Mouse (Mus musculus) G1E-ER4 (cell line): ENCODE measurements around the gene Ttll5. TPM values are rescaled to one million over a fixed set of nuclear protein-coding genes. Genes with fewer than 3 reads are reported as not detected.

Experiments used
- GATA1 ChIP-seq: IDR thresholded peaks from one replicate; pipeline ENCODE4 v1.8.0; 2012; ENCODE audit warnings: low read length, inconsistent platforms
- polyA plus RNA-seq: library from polyadenylated mRNA; stranded (reverse); fragments of >175 nt; gene quantifications from 2 replicates; pipeline ENCODE4 v1.2.3, GENCODE M21; 2012

The Ttll5 gene
- polyA plus RNA-seq, 1 experiment: 11.0 TPM

- TF ChIP-seq GATA1: no peak
Measured at GRCm38 (mm10) chr12:86025480-86025879, 201.0 kb downstream of the Ttll5 start.

- TF ChIP-seq GATA1: no peak
Measured at GRCm38 (mm10) chr12:86027000-86027399, 202.5 kb downstream of the Ttll5 start.

GRCm38 (mm10) chr12:86027747-86028146 lies 203.3 kb downstream of the Ttll5 start:
- TF ChIP-seq GATA1: no peak

DNA sequence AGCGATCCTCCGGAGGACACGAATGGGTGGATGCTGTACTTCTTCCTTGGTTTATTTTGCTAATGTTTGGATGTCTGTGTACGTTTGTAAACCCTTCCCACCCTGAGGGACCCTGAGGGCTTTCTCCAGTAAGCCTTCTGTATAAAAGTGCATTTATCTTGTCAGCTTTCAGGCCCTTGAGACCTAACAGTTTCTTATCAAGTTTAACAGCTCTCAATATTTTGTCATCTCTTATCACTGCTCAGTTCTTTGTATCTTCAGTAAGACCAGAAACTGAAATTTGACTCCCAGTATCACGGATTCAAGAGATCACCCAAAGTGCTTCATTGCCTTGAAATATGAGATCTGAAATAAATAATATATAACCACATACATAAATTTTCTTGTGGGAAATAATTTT lies 206.5 kb downstream of the Ttll5 start:
- peak; percentile 64 for TF ChIP-seq GATA1

GRCm38 (mm10) chr12:86035586-86035985 lies 211.1 kb downstream of the Ttll5 start:
- no peak for TF ChIP-seq GATA1

DNA sequence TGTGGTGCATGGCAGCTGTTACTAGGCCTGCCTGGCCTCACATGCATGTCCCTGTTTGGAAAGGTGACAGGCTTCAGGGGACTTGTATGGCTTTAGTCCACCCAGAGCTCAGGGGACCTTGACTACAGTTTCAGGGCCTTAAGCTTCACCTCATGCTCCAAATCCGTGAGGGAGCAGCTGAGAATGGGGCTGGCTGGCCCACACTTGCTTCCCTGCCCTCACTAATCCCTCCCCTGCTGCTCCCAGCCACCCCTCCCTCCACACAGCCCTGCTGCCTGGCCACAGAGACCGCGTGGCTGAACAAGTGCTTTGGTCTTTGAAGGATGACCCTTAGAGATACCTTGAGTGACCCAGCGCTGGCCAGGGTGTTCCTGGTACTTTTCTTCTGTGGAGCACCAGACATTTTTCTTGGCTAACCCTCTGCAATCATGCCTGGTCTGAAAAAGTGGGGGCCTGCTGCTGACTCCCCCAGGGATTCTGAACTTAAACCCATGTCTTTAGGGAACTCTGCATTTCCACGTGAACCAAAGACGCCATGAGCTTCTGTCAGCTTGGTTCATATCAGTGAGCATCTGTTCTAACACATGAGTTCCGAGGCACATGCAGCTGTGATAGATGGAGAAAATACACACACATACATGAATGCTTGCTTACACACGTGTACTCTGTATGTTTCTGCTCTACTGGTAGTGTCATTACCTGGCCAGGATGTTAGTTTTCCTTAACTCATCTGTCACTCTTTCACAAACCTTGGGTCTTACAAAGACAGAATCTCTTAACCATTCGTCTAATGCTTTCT lies 212.1 kb downstream of the Ttll5 start:
- TF ChIP-seq GATA1: no peak

- no peak for TF ChIP-seq GATA1
Measured at GRCm38 (mm10) chr12:86037235-86037921, 212.9 kb downstream of the Ttll5 start.

GRCm38 (mm10) chr12:86039078-86039477 lies 214.6 kb downstream of the Ttll5 start:
- no peak for TF ChIP-seq GATA1

- no peak for TF ChIP-seq GATA1
Measured at GRCm38 (mm10) chr12:86039751-86040150, 215.3 kb downstream of the Ttll5 start.

- no peak for TF ChIP-seq GATA1
Measured at GRCm38 (mm10) chr12:86046141-86046540, 221.7 kb downstream of the Ttll5 start.

- no peak for TF ChIP-seq GATA1
Measured at GRCm38 (mm10) chr12:86046776-86047175, 222.3 kb downstream of the Ttll5 start.

DNA sequence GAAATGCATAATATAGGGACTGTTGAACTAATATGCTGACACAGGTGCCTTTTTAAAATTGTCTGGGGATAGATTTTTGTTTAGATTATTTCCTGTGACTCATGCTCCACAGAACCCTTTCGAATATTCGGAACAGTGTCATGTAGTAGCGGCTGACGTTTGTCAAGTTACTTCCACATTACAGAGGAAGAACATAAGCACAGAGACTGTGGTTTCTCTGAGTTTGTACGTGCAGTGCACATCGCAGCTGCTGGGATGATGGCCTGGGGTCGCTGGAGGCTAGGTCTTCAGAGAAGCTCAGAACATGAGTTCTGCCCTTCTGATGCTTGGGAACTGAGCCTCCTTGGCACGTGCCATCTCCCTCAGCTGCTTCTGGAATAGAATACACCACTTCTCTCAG lies 222.9 kb downstream of the Ttll5 start:
- TF ChIP-seq GATA1: no peak

DNA sequence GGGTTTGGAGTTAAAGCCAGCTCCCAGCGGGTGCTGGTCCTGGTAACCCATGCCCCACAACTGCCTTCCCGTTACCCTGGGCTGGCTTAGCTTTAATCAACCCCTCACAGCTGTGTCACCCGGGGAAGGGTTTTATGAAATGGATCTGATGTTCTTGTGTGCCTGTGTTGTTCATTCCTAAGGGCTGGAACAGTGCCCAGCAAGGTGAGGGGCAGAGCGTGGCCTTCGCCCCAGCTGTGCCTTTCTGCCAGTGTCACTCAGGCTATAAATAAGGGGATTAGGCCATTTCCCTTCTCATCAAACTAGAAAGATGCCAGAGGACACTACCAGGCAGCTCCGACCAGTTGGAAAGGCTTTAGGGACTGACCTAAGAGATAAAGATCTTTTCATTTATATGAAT lies 225.4 kb downstream of the Ttll5 start:
- no peak for TF ChIP-seq GATA1

DNA sequence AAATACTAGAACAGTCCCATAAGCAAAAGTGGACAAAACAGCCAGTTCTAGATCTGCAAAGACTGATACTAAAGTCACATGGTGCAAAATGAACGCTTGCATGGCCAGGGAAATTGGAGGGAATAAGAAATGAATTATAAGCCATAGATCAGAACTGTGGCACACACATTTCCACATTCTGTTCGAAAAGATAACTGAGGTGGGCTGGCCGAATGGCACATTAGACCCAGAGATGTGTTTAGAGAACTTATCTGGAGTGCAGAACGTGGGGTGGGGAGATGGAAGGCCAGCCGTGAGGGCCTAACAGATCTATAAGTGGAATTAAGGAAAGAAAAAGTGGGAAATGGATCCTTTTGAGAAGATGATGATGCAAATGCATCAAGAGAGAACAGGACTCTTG lies 227.0 kb downstream of the Ttll5 start:
- TF ChIP-seq GATA1: no peak

- no peak for TF ChIP-seq GATA1
Measured at GRCm38 (mm10) chr12:86055306-86055705, 230.8 kb downstream of the Ttll5 start.

GRCm38 (mm10) chr12:86056976-86057375 lies 232.5 kb downstream of the Ttll5 start:
- TF ChIP-seq GATA1: no peak

DNA sequence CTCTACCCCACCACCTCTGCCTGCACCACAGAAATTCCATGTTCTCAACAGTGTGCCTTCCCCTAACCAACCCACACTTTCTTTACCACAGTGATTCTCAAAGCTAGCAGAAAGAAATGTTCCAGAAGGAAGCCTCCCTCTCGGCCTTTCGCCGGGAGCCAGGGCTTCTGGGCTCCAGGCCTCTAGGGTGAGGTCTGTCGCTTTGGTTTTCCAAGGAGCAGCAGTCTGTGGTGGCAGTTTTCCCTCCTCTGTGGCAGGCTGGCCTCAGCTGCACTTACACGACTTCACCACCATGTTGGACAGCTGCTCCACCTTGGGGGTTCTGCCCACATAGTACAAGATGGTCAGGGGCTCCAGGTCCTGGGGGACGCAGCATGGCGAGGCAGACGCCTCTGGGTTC lies 233.1 kb downstream of the Ttll5 start:
- no peak for TF ChIP-seq GATA1
